Mouse (Mus musculus): ENCODE results near the gene Ccp110. TPM values are rescaled to one million over a fixed set of nuclear protein-coding genes. Genes with fewer than 3 reads are reported as not detected.

The Ccp110 gene
- polyA plus RNA-seq, 1 experiment: 43.8 TPM

DNA sequence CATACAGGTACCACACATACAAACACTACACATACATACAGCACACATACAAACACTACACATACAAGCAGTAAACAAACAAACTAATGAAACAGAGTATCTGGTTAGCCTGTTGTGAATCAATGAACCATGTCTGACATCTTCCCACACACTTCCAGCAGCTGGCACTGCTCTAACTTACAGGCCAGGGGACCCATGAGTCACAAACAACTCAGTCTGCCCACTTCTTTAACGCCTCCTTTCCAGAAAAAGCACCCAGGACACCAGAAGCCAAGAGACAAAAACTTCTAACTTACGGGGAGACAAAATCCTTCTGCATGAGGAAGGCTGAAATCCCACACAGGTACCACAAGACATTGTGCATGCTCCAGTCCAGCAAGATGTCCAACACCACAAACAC lies 21.1 kb upstream of the Ccp110 start:
- Histone ChIP-seq H3K27ac (ENCODE audit: insufficient read depth, low read length) (no peak overlapping the region), H3K9ac (ENCODE audit: low read depth, poor library complexity, severe bottlenecking) (no peak overlapping the region), H3K36me3 (ENCODE audit: control insufficient read depth, insufficient read depth, low read length, poor library complexity, severe bottlenecking) (peaks cover 21% of the 10 kb centered on the region), H3K4me3 (ENCODE audit: low read depth, low read length) (no peak overlapping the region), H3K4me1 (ENCODE audit: control insufficient read depth, insufficient read depth, low read length) (no peaks in the 10 kb centered on the region), H3K27me3 (ENCODE audit: control insufficient read depth, insufficient read depth, low read length, poor library complexity, severe bottlenecking) (no peaks in the 10 kb centered on the region), H3K9me3 (replicated peaks; ENCODE audit: control insufficient read depth, insufficient read depth, low read length, poor library complexity, severe bottlenecking) (no peaks in the 10 kb centered on the region)
- TF ChIP-seq EP300 (IDR thresholded peaks at IDR 0.05; ENCODE audit: insufficient read depth, low read depth, low read length): no peak
- TF ChIP-seq CTCF (IDR thresholded peaks at IDR 0.05; ENCODE audit: low read depth, low read length): no peak
- no peak for TF ChIP-seq POLR2A (IDR thresholded peaks at IDR 0.05; ENCODE audit: insufficient read depth, low read length)

DNA sequence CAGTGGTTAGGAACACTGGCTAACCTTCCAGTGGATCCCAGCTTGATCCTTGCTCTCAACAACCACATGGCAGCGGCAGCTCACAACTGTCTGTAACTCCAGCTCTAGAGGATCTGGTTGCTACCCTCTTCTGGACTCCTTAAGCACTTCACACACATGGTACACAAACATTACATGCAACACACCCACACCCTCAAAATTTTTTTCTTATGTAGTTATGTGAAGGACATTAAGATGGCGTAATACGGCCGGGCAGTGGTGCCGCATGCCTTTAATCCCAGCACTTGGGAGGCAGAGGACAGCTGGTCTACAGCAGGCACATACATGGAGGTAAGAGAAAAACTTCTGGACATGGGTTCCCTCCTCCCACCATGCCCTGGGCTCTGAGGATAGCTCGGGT lies 16.2 kb upstream of the Ccp110 start:
- TF ChIP-seq CTCF (IDR thresholded peaks at IDR 0.05; ENCODE audit: low read depth, low read length) (no peak), POLR2A (IDR thresholded peaks at IDR 0.05; ENCODE audit: insufficient read depth, low read length) (no peak), EP300 (IDR thresholded peaks at IDR 0.05; ENCODE audit: insufficient read depth, low read depth, low read length) (no peak)
- Histone ChIP-seq H3K36me3 (ENCODE audit: control insufficient read depth, insufficient read depth, low read length, poor library complexity, severe bottlenecking) (peaks cover 23% of the 10 kb centered on the region), H3K4me3 (ENCODE audit: low read depth, low read length) (no peak overlapping the region), H3K27me3 (ENCODE audit: control insufficient read depth, insufficient read depth, low read length, poor library complexity, severe bottlenecking) (no peaks in the 10 kb centered on the region), H3K9me3 (replicated peaks; ENCODE audit: control insufficient read depth, insufficient read depth, low read length, poor library complexity, severe bottlenecking) (no peaks in the 10 kb centered on the region), H3K9ac (ENCODE audit: low read depth, poor library complexity, severe bottlenecking) (no peak overlapping the region), H3K4me1 (ENCODE audit: control insufficient read depth, insufficient read depth, low read length) (no peaks in the 10 kb centered on the region), H3K27ac (ENCODE audit: insufficient read depth, low read length) (no peak overlapping the region)

DNA sequence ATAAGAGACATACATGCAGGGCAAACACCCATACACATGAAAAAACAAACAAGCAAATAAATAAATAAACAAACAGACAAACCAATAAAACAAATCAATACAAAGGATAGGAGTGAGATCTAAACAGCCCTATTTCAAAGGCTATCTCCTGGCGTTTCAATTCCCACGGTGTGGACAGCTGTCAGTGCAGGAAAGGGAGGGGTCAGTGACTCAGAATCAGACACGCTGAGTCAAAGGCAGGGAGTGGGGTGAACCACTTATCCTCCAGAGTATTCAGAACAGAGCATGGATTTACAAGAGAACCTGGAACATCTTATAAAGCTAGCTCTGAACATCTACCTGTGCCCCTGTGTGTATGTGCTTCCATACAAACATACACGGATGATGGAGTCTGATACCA lies 15.2 kb upstream of the Ccp110 start:
- Histone ChIP-seq H3K9me3 (replicated peaks; ENCODE audit: control insufficient read depth, insufficient read depth, low read length, poor library complexity, severe bottlenecking) (no peaks in the 10 kb centered on the region), H3K4me3 (ENCODE audit: low read depth, low read length) (no peak overlapping the region), H3K4me1 (ENCODE audit: control insufficient read depth, insufficient read depth, low read length) (no peaks in the 10 kb centered on the region), H3K9ac (ENCODE audit: low read depth, poor library complexity, severe bottlenecking) (no peak overlapping the region), H3K36me3 (ENCODE audit: control insufficient read depth, insufficient read depth, low read length, poor library complexity, severe bottlenecking) (peaks cover 18% of the 10 kb centered on the region), H3K27ac (ENCODE audit: insufficient read depth, low read length) (no peak overlapping the region), H3K27me3 (ENCODE audit: control insufficient read depth, insufficient read depth, low read length, poor library complexity, severe bottlenecking) (no peaks in the 10 kb centered on the region)
- TF ChIP-seq EP300 (IDR thresholded peaks at IDR 0.05; ENCODE audit: insufficient read depth, low read depth, low read length): no peak
- TF ChIP-seq POLR2A (IDR thresholded peaks at IDR 0.05; ENCODE audit: insufficient read depth, low read length): no peak
- TF ChIP-seq CTCF (IDR thresholded peaks at IDR 0.05; ENCODE audit: low read depth, low read length): no peak

DNA sequence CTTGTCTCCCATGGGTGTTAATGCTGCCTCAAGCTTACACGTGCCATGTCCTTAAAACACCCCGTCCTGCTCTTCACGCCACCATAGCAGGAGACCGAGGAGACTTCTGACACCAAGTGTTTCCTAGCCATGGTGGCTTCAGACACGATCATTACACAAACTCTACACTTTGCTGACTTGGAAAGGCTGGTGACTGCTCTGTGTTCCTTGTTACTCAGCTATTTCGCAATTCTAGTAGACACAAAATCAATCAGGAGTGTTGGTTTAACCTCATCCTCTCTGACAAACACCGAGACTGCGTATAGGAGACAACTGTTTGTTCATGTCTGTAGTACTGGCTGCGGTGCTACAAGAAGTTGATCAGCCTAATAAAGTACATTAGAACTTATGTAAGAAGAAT lies 13.5 kb upstream of the Ccp110 start:
- Histone ChIP-seq H3K36me3 (ENCODE audit: control insufficient read depth, insufficient read depth, low read length, poor library complexity, severe bottlenecking) (peaks cover 18% of the 10 kb centered on the region), H3K27me3 (ENCODE audit: control insufficient read depth, insufficient read depth, low read length, poor library complexity, severe bottlenecking) (no peaks in the 10 kb centered on the region), H3K4me3 (ENCODE audit: low read depth, low read length) (no peak overlapping the region), H3K27ac (ENCODE audit: insufficient read depth, low read length) (no peak overlapping the region), H3K9me3 (replicated peaks; ENCODE audit: control insufficient read depth, insufficient read depth, low read length, poor library complexity, severe bottlenecking) (no peaks in the 10 kb centered on the region), H3K9ac (ENCODE audit: low read depth, poor library complexity, severe bottlenecking) (no peak overlapping the region), H3K4me1 (ENCODE audit: control insufficient read depth, insufficient read depth, low read length) (no peaks in the 10 kb centered on the region)
- TF ChIP-seq POLR2A (IDR thresholded peaks at IDR 0.05; ENCODE audit: insufficient read depth, low read length): no peak
- TF ChIP-seq EP300 (IDR thresholded peaks at IDR 0.05; ENCODE audit: insufficient read depth, low read depth, low read length): no peak
- no peak for TF ChIP-seq CTCF (IDR thresholded peaks at IDR 0.05; ENCODE audit: low read depth, low read length)

DNA sequence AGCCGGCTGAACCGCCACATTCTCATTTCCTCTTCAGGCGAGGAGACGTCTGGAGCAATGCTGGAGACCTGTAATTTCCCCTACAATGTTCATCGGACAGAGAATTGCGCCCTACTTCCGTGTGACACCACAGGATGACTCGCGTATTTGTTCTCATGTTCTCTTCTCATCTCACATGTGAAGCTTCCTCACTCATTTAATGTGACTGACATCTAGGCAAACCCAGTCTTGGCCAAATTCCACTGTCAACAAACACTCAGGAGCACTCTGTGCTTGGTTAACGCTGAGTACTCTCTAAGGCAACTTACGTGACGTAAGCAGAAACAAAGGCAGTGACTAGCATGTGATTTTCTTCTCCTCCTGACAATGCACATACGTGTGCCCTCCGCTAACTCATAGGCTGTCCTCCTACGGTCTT lies 9.2 kb upstream of the Ccp110 start:
- Histone ChIP-seq H3K27me3 (ENCODE audit: control insufficient read depth, insufficient read depth, low read length, poor library complexity, severe bottlenecking) (no peaks in the 10 kb centered on the region), H3K4me3 (ENCODE audit: low read depth, low read length) (no peak overlapping the region), H3K9me3 (replicated peaks; ENCODE audit: control insufficient read depth, insufficient read depth, low read length, poor library complexity, severe bottlenecking) (no peaks in the 10 kb centered on the region), H3K9ac (ENCODE audit: low read depth, poor library complexity, severe bottlenecking) (no peak overlapping the region), H3K4me1 (ENCODE audit: control insufficient read depth, insufficient read depth, low read length) (no peaks in the 10 kb centered on the region), H3K36me3 (ENCODE audit: control insufficient read depth, insufficient read depth, low read length, poor library complexity, severe bottlenecking) (no peaks in the 10 kb centered on the region), H3K27ac (ENCODE audit: insufficient read depth, low read length) (no peak overlapping the region)
- no peak for TF ChIP-seq POLR2A (IDR thresholded peaks at IDR 0.05; ENCODE audit: insufficient read depth, low read length)
- no peak for TF ChIP-seq CTCF (IDR thresholded peaks at IDR 0.05; ENCODE audit: low read depth, low read length)
- TF ChIP-seq EP300 (IDR thresholded peaks at IDR 0.05; ENCODE audit: insufficient read depth, low read depth, low read length): no peak

DNA sequence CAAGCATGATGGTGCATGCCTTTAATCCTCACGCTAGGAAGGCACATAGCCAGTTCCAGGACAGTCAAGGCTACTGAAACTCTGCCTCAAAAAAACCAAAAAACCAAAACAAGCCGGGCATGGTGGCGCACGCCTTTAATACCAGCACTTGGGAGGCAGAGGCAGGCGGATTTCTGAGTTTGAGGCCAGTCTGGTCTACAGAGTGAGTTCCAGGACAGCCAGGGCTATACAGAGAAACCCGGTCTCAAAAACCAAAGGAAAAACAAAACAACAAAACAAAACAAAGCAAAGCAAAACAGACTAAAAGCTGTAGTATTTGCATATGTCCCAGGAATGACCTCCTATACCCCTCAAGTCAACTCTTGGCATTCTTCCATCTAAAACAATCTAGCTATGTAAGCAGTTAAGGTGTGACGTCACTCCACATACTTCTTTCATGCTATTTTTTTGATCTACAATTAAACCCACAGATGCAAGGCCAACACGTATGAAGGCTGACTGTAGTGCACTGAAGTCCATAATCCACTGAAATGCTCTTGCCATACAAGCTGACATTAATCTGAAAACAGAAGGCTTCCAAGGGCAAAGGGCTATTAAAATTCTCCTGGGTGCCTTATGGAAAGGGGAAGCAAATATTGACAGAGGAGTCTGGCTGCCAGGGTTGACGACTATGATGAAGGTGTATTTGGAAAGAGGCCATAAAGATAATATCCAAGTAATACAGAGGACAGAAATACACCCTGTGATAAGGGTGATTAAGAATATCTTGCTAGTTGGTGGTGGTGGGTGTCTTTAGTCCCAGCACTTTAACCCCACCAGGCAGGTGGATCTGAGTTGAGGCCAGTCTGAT lies 8.1 kb upstream of the Ccp110 start:
- no peak overlapping the region for H3K4me3 ChIP-seq (ENCODE audit: low read depth, low read length)
- H3K4me1 ChIP-seq (ENCODE audit: control insufficient read depth, insufficient read depth, low read length): no peaks in the 10 kb centered on the region
- TF ChIP-seq EP300 (IDR thresholded peaks at IDR 0.05; ENCODE audit: insufficient read depth, low read depth, low read length) (no peak), POLR2A (IDR thresholded peaks at IDR 0.05; ENCODE audit: insufficient read depth, low read length) (no peak), CTCF (IDR thresholded peaks at IDR 0.05; ENCODE audit: low read depth, low read length) (no peak)
- no peaks in the 10 kb centered on the region for H3K36me3 ChIP-seq (ENCODE audit: control insufficient read depth, insufficient read depth, low read length, poor library complexity, severe bottlenecking)
- peak overlapping the region; percentile 71; the same call in 1 of the 2 replicates for H3K9ac ChIP-seq (ENCODE audit: low read depth, poor library complexity, severe bottlenecking)
- no peaks in the 10 kb centered on the region for H3K27me3 ChIP-seq (ENCODE audit: control insufficient read depth, insufficient read depth, low read length, poor library complexity, severe bottlenecking)
- H3K27ac ChIP-seq (ENCODE audit: insufficient read depth, low read length): no peak overlapping the region
- no peaks in the 10 kb centered on the region for H3K9me3 ChIP-seq (replicated peaks; ENCODE audit: control insufficient read depth, insufficient read depth, low read length, poor library complexity, severe bottlenecking)
